Mouse (Mus musculus) C2C12 (cell line): ENCODE measurements around the gene Kctd10.

ENCODE experiments used
- CEBPB ChIP-seq: IDR thresholded peaks from one replicate; pipeline ENCODE4 v1.6.1; 2011; ENCODE audit warnings: low read depth, mild to moderate bottlenecking, control low read depth, moderate library complexity
- CTCF ChIP-seq: IDR thresholded peaks from one replicate; pipeline ENCODE4 v1.5.1; 2011; ENCODE audit not compliant: control insufficient read depth, insufficient read depth, insufficient read length
- MAX ChIP-seq: IDR thresholded peaks from one replicate; pipeline ENCODE4 v1.6.1; 2011; ENCODE audit warnings: mild to moderate bottlenecking, control low read depth
- MYOD1 ChIP-seq: IDR thresholded peaks from one replicate; pipeline ENCODE4 v1.6.1; 2011; ENCODE audit warnings: low read depth; ENCODE audit not compliant: control insufficient read depth, insufficient read length
- MYOG ChIP-seq: IDR thresholded peaks from one replicate; pipeline ENCODE4 v1.6.1; 2011; ENCODE audit not compliant: control insufficient read depth, insufficient read length; ENCODE audit errors: extremely low read depth
- USF1 ChIP-seq: IDR thresholded peaks from one replicate; pipeline ENCODE4 v1.6.1; 2011; ENCODE audit warnings: low read depth, mild to moderate bottlenecking, control low read depth, moderate library complexity

GRCm38 (mm10) chr5:114360968-114361367 is 19.3 kb downstream of the Kctd10 start:
- TF ChIP-seq CTCF (no peak), MAX (no peak), USF1 (no peak), MYOG (no peak), CEBPB (no peak), MYOD1 (no peak)
